Mouse (Mus musculus) forebrain, embryonic 14.5 days (tissue): ENCODE measurements around the gene Cyp2d26. TPM values are rescaled to one million over a fixed set of nuclear protein-coding genes. Genes with fewer than 3 reads are reported as not detected.

ENCODE experiments used
- microRNA-seq: library from miRNA; unstranded; fragments of <30 nt; microRNA quantifications from one replicate; pipeline ENCODE4, GENCODE M21; 2016
- polyA plus RNA-seq: library from polyadenylated mRNA; unstranded; fragments of >200 nt; fragmentation: Nextera tagmentation; extraction: Ambion mirVana; gene quantifications from 2 replicates; pipeline ENCODE4 v1.2.1, GENCODE M21; 2014

Gene Cyp2d26
- polyA plus RNA-seq, 1 experiment from 2014 or later, result not detected

Small RNA genes lying within 50 kb of the gene (microRNA-seq; reads per million reads assigned to microRNA genes)
- not detected for gene Gm27618

Other genes with a start within 250 kb of the Cyp2d26 start
- gene Cyp2d12, start 239.2 kb downstream of the Cyp2d26 start, polyA plus RNA-seq, result not detected in 2 replicates
- not detected in 2 replicates for gene Cyp2d34, start 173.3 kb downstream of the Cyp2d26 start, polyA plus RNA-seq
- gene Cyp2d40, start 30.1 kb downstream of the Cyp2d26 start, polyA plus RNA-seq, result not detected in 2 replicates
- 17.1 and 17.4 TPM in 2 replicates for gene Tcf20, start 193.6 kb upstream of the Cyp2d26 start, polyA plus RNA-seq
- gene Nfam1, start 239.0 kb upstream of the Cyp2d26 start, polyA plus RNA-seq, result 1.2 and 2.0 TPM in 2 replicates